Mouse (Mus musculus) mature B cell (primary cell): ENCODE results near the gene Aldh8a1.

Source experiments
- in situ Hi-C: fragments of 300-500 bp; cut with MboI; formaldehyde crosslinking; loops from 2 replicates; pipeline ENCODE4 v1.14.3; 2019

Aldh8a1 gene

GRCm38 (mm10) chr10:21416184-21416583, 39.1 kb downstream of the Aldh8a1 start:
- in situ Hi-C loops: no loop called here

- in situ Hi-C loops: no loop called here
These were observed 42.1 kb downstream of the Aldh8a1 start for GRCm38 (mm10) chr10:21419188-21419587.

- in situ Hi-C loops: no loop called here
These were observed 43.6 kb downstream of the Aldh8a1 start for GRCm38 (mm10) chr10:21420457-21421424.

- in situ Hi-C loops: no loop called here
These were observed 49.4 kb downstream of the Aldh8a1 start for GRCm38 (mm10) chr10:21426515-21426914.

GRCm38 (mm10) chr10:21427996-21428395, 50.9 kb downstream of the Aldh8a1 start:
- in situ Hi-C loops: no loop called here

- in situ Hi-C loops: no loop called here
These were observed 62.2 kb downstream of the Aldh8a1 start for GRCm38 (mm10) chr10:21439268-21439667.

- in situ Hi-C loops: no loop called here
These were observed 63.9 kb downstream of the Aldh8a1 start for GRCm38 (mm10) chr10:21441020-21441419.

GRCm38 (mm10) chr10:21441690-21442089, 64.6 kb downstream of the Aldh8a1 start:
- in situ Hi-C loops: no loop called here

- in situ Hi-C loops: no loop called here
These were observed 66.7 kb downstream of the Aldh8a1 start for GRCm38 (mm10) chr10:21443646-21444324.

GRCm38 (mm10) chr10:21444410-21444809, 67.3 kb downstream of the Aldh8a1 start:
- in situ Hi-C loops: no loop called here
